Mouse (Mus musculus) heart, adult 2 months (tissue): Measurements from ENCODE around the gene Gfm1.

ENCODE experiments used
- CTCF ChIP-seq: fragments of 200-600 bp; IDR thresholded peaks from 2 replicates; pipeline ENCODE4 v1.8.1; 2022; ENCODE audit warnings: antibody characterized with exemption, mild to moderate bottlenecking, moderate library complexity
- POLR2A ChIP-seq: fragments of 200-500 bp; IDR thresholded peaks from 2 replicates; pipeline ENCODE4 v1.6.1; 2011; ENCODE audit warnings: mild to moderate bottlenecking, low read depth, low read length, control low read depth; ENCODE audit not compliant: insufficient read depth

DNA sequence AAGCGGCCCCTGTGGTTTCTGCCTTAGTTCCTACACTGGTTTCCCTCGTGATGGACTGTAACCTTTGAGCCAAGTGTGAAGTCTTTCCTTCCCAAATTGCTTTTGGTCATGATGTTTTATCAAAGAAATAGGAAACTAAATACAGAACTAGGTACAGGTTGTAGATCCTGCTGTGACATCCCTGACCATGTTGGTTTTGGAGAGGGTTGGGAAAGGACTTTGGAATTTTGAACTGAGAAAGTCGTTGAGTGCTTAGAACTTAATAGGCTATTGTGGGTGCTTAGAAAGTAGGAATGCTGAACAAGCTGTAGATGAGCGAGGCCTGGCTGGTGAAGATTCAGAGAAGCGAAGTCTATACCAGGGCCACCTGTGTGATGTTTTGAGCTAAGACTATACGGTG, 4.1 kb downstream of the Gfm1 start:
- no peak for TF ChIP-seq POLR2A
- TF ChIP-seq CTCF: no peak
